Mouse (Mus musculus): Measurements from ENCODE around the gene Slc6a12.

The Slc6a12 gene

GRCm38 (mm10) chr6:121412558-121413297, 69.9 kb downstream of the Slc6a12 start:
- no peak for DNase-seq (ENCODE audit: low spot score)
